In genomic region chr4:120569486-120570437, GRCm38 (mm10) we compare ENCODE assay signal across 8 mouse cellular contexts. TPM values are rescaled to one million over a fixed set of nuclear protein-coding genes. Genes with fewer than 3 reads are reported as not detected.
DNase-seq lines count a peak whose midpoint lies in the region; ATAC-seq and TF ChIP-seq lines count a peak whose summit lies in the region.

Gene Ctps, minus strand, starts transcription at chr4:120570276.

- peak within 1 kb of the TSS; percentile 83 for H3K4me3 ChIP-seq in hindbrain, embryonic 10.5 days
- H3K4me3 ChIP-seq in lung, postnatal 0 days (ENCODE audit: low read depth, low read length) = peak within 1 kb of the TSS; percentile 72

- H3K9ac ChIP-seq in lung, postnatal 0 days (replicated peaks; ENCODE audit: low read depth) = peak within 1 kb of the TSS; percentile 81

- no peak for TF ChIP-seq CTCF in lung, postnatal 0 days (IDR thresholded peaks at IDR 0.05)

- peaks cover 27% of the 10 kb centered on the region for H3K4me1 ChIP-seq in hindbrain, embryonic 10.5 days (replicated peaks)
- H3K4me1 ChIP-seq in lung, postnatal 0 days (ENCODE audit: insufficient read depth, low read depth, low read length) = peaks cover 27% of the 10 kb centered on the region; the same call in 1 of the 2 replicates

- H3K36me3 ChIP-seq in hindbrain, embryonic 10.5 days = peaks cover 29% of the 10 kb centered on the region
- no peaks in the 10 kb centered on the region for H3K36me3 ChIP-seq in lung, postnatal 0 days (ENCODE audit: insufficient read depth, low read length)

- H3K27me3 ChIP-seq in hindbrain, embryonic 10.5 days (ENCODE audit: insufficient read depth, poor library complexity, severe bottlenecking) = no peaks in the 10 kb centered on the region
- no peaks in the 10 kb centered on the region for H3K27me3 ChIP-seq in lung, postnatal 0 days (replicated peaks; ENCODE audit: insufficient read depth, low read length)

- H3K4me2 ChIP-seq in lung, postnatal 0 days (replicated peaks; ENCODE audit: low read depth, low read length) = peak within 1 kb of the TSS; percentile 92

- TF ChIP-seq EP300 in lung, postnatal 0 days (IDR thresholded peaks at IDR 0.05) = no peak

- DNase-seq in MEL-GATA-1-ER (ENCODE audit: extremely low read depth, low read depth) = peak; percentile 73
- peak; percentile 96 for DNase-seq in cerebellum, adult 8-10 months
- peak; percentile 99 for DNase-seq in hindbrain, embryonic 10.5 days (ENCODE audit: low spot score)
- DNase-seq in layer of hippocampus, adult 9-11 months = peak; percentile 93
- peak; percentile 96 for DNase-seq in lung, postnatal 0 days (ENCODE audit: low spot score)
- peak; percentile 90 for DNase-seq in ovary, postnatal 14 days (ENCODE audit: low spot score)
- DNase-seq in thymus, postnatal 14 days = peak; percentile 95

- ATAC-seq in frontal cortex, adult (ENCODE audit: low TSS enrichment) = peak; percentile 91
- peak; percentile 93 for ATAC-seq in lung, postnatal 0 days

- WGBS in hindbrain, embryonic 10.5 days = under 1% methylated on average over 97 of the region's 97 CpGs
- WGBS in lung, postnatal 0 days = under 1% methylated on average over 60 of the region's 97 CpGs

- H3K27ac ChIP-seq in hindbrain, embryonic 10.5 days = peak within 1 kb of the TSS; percentile 99
- peak within 1 kb of the TSS; percentile 95 for H3K27ac ChIP-seq in lung, postnatal 0 days (ENCODE audit: low read length)

- no peaks in the 10 kb centered on the region for H3K9me3 ChIP-seq in hindbrain, embryonic 10.5 days
- no peaks in the 10 kb centered on the region for H3K9me3 ChIP-seq in lung, postnatal 0 days (ENCODE audit: low read length)

RNA-seq across cellular contexts. Expression of gene Ctps, which starts in this region (rescaled TPM):
- 117 and 134 TPM in 2 replicates for polyA plus RNA-seq in hindbrain, embryonic 10.5 days (2016; fragmentation: Nextera tagmentation; extraction: Ambion mirVana)
- 38.5 and 65.1 TPM in 2 replicates for polyA plus RNA-seq in lung, postnatal 0 days (2015; fragmentation: Nextera tagmentation; extraction: Ambion mirVana)

Comparison
In these comparisons a context has a peak if more than half of its experiments do, and no peak if none do; other contexts are left out.
1. Peak in every context shown above with its lines: DNase-seq, ATAC-seq, H3K4me3 ChIP-seq and H3K27ac ChIP-seq.